Mouse (Mus musculus): ENCODE data around the gene Ston2.

DNA sequence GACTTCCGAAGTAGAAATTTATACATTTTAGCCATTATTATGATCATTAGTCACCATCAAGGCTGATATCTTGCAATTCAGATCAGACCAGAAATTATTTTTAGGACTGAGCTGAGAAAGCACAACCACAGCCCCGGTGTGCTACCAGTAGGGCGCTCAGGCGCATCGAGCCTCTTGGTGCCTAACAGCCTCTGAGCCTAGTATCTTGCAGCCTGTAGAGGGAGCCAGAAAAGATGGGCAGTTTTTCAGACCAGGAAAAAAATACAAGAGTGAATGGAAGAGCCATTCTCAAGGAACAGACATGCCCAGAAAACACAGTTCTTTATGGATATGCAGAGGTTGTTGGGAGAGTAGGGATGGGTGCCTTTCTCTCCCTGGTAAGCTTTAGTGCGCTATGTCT, 115.0 kb downstream of the Ston2 start:
- no peak for TF ChIP-seq CTCF (IDR thresholded peaks at IDR 0.05; ENCODE audit: control insufficient read depth, insufficient read depth, low read length)
- no peak for TF ChIP-seq POLR2A (IDR thresholded peaks at IDR 0.05; ENCODE audit: borderline replicate concordance, control insufficient read depth, low read depth, low read length)

Measured in bone marrow, adult 2 months (tissue).